Comparison of ENCODE assay signal across 16 mouse cellular contexts in the genomic region with DNA sequence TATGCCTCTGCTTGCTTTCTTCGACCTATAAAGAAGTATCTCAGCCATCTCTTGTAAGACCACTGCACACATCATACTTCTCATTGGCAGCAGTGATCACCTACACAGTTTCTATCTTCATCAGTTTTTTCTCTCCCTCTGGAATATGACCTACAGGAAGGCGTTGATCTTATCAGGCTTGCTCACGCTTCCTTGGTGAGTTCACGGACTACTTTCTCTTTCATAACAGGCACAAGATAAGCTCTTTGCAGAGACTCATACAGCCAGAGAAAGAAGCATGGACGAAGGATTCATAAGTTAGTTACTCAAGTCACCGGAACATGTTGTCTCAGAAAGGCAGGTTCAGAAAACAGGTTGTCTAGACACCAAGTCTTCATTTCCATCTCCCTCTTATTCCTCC.
DNase-seq lines count a peak whose midpoint lies in the region; ATAC-seq lines count a peak whose summit lies in the region.
"Had no signal": no experiment of that assay in that cellular context is flagged by ENCODE, and none has a peak within 500 bp of the region (broad histone marks: within the 10 kb centered on the region; RNA-seq: fewer than 3 reads in every experiment).

No protein-coding gene starts in this region.

- peak; percentile 7 for ATAC-seq in CD4-positive, CD25-positive, alpha-beta regulatory T cell, adult 4 months
- peak; percentile 5 for ATAC-seq in activated CD4-positive, CD25-positive, alpha-beta regulatory T cell, adult 4 months
- ATAC-seq in frontal cortex, adult (ENCODE audit: low TSS enrichment) = no peak
- ATAC-seq: forebrain, embryonic 14.5 days; intestine, postnatal 0 days had no signal

- DNase-seq in 416B (ENCODE audit: low read depth) = peak; percentile 82
- DNase-seq in naive thymus-derived CD4-positive, alpha-beta T cell, adult 2 months (ENCODE audit: low read depth) = peak; percentile 58
- DNase-seq in layer of hippocampus, postnatal 25 days (ENCODE audit: extremely low spot score in 1 of 2, low spot score in 1 of 2) = no peak
- no peak for DNase-seq in adrenal gland, adult (ENCODE audit: inconsistent age in 2 of 2, low spot score in 1 of 2)
- DNase-seq: adrenal gland, postnatal 14 days; cerebellum, adult 18-20 months; cerebellum, postnatal 10 days; embryo, embryonic 11 days; gastrocnemius, postnatal 36 days; heart, adult 18-20 months; heart, postnatal 14 days had no signal

Comparison
In these comparisons a context has a peak if more than half of its experiments do, and no peak if none do; other contexts are left out.
1. DNase-seq: peak in 416B (single experiment) and naive thymus-derived CD4-positive, alpha-beta T cell, adult 2 months (single experiment); none in layer of hippocampus, postnatal 25 days (0 of 2) and adrenal gland, adult (0 of 2).